Mouse (Mus musculus): ENCODE data around the gene Gm20708.
A peak's percentile ranks its signal among the peaks of the same experiment; 100 is the strongest.
"Not testable (repeated sequence)": the region's sequence is repeated elsewhere in the genome, so short reads cannot be mapped to it uniquely, and the experiment has no call there.

Gm20708 gene

GRCm38 (mm10) chr11:117781199-117781821 is 28.2 kb upstream of the Gm20708 start:
- DNase-seq (ENCODE audit: low spot score in 2 of 2): peak in 1 of 2 experiments; percentile 73

GRCm38 (mm10) chr11:117781993-117782704 is 27.3 kb upstream of the Gm20708 start, which contains the start of the genes Tmc8 and Tmc6:
Gene Tmc8, plus strand, starts transcription at chr11:117782076.
Gene Tmc6, minus strand, starts transcription at chr11:117782198.
- no peak for DNase-seq (ENCODE audit: low spot score in 2 of 2)

GRCm38 (mm10) chr11:117782705-117783034 is 26.8 kb upstream of the Gm20708 start:
- DNase-seq (ENCODE audit: low spot score in 2 of 2): no peak

- DNase-seq (ENCODE audit: low spot score in 2 of 2): peak; percentile 80
These were observed 26.4 kb upstream of the Gm20708 start for GRCm38 (mm10) chr11:117783089-117783488.

- no peak for DNase-seq (ENCODE audit: low spot score in 2 of 2)
These were observed 25.7 kb upstream of the Gm20708 start for GRCm38 (mm10) chr11:117783683-117784309.

GRCm38 (mm10) chr11:117786294-117786693 is 23.2 kb upstream of the Gm20708 start:
- DNase-seq (ENCODE audit: low spot score in 2 of 2): peak in 1 of 2 experiments; percentile 56

GRCm38 (mm10) chr11:117788481-117788880 is 21.0 kb upstream of the Gm20708 start:
- DNase-seq (ENCODE audit: low spot score in 2 of 2): not testable (repeated sequence)

- peak in 1 of 2 experiments; percentile 74 for DNase-seq (ENCODE audit: low spot score in 2 of 2)
These were observed 19.2 kb upstream of the Gm20708 start for GRCm38 (mm10) chr11:117790286-117790685.

GRCm38 (mm10) chr11:117790703-117791440 is 18.6 kb upstream of the Gm20708 start:
- no peak for DNase-seq (ENCODE audit: low spot score in 2 of 2)

GRCm38 (mm10) chr11:117791441-117791761 is 18.1 kb upstream of the Gm20708 start:
- DNase-seq (ENCODE audit: low spot score in 2 of 2): no peak

GRCm38 (mm10) chr11:117792281-117792888 is 17.1 kb upstream of the Gm20708 start:
- no peak for DNase-seq (ENCODE audit: low spot score in 2 of 2)

GRCm38 (mm10) chr11:117794035-117794551 is 15.4 kb upstream of the Gm20708 start:
- no peak for DNase-seq (ENCODE audit: low spot score in 2 of 2)

- no peak for DNase-seq (ENCODE audit: low spot score in 2 of 2)
These were observed 12.5 kb upstream of the Gm20708 start for GRCm38 (mm10) chr11:117796954-117797353.

- DNase-seq (ENCODE audit: low spot score in 2 of 2): no peak
These were observed 11.8 kb upstream of the Gm20708 start, which contains the start of gene 6030468B19Rik for GRCm38 (mm10) chr11:117797511-117798159. Gene 6030468B19Rik, plus strand, starts transcription at chr11:117797660.

- DNase-seq (ENCODE audit: low spot score in 2 of 2): no peak
These were observed 11.3 kb upstream of the Gm20708 start for GRCm38 (mm10) chr11:117798160-117798541.

GRCm38 (mm10) chr11:117799174-117799573 is 10.3 kb upstream of the Gm20708 start:
- DNase-seq (ENCODE audit: low spot score in 2 of 2): no peak

- DNase-seq (ENCODE audit: low spot score in 2 of 2): no peak
These were observed 9.4 kb upstream of the Gm20708 start for GRCm38 (mm10) chr11:117800038-117800437.

GRCm38 (mm10) chr11:117801650-117802049 is 7.8 kb upstream of the Gm20708 start:
- DNase-seq (ENCODE audit: low spot score in 2 of 2): no peak

GRCm38 (mm10) chr11:117803166-117803688 is 6.2 kb upstream of the Gm20708 start:
- DNase-seq (ENCODE audit: low spot score in 2 of 2): no peak

GRCm38 (mm10) chr11:117806781-117807180 is 2.7 kb upstream of the Gm20708 start:
- DNase-seq (ENCODE audit: low spot score in 2 of 2): no peak

All from right cerebral cortex, postnatal 10 days (tissue).